Mouse (Mus musculus) cortical plate, adult 2 months (tissue): ENCODE data around the gene Emc9.

Source experiments
- CTCF ChIP-seq: fragments of 200-500 bp; IDR thresholded peaks from 2 replicates; pipeline ENCODE4 v1.5.1; 2011; ENCODE audit warnings: mild to moderate bottlenecking, control low read depth, low read length; ENCODE audit not compliant: insufficient read depth; ENCODE audit errors: extremely low read depth
- POLR2A ChIP-seq: fragments of 200-500 bp; IDR thresholded peaks from 2 replicates; pipeline ENCODE4 v1.6.1; 2011; ENCODE audit warnings: mild to moderate bottlenecking, low read length, control low read depth; ENCODE audit not compliant: insufficient read depth; ENCODE audit errors: extremely low read depth

DNA sequence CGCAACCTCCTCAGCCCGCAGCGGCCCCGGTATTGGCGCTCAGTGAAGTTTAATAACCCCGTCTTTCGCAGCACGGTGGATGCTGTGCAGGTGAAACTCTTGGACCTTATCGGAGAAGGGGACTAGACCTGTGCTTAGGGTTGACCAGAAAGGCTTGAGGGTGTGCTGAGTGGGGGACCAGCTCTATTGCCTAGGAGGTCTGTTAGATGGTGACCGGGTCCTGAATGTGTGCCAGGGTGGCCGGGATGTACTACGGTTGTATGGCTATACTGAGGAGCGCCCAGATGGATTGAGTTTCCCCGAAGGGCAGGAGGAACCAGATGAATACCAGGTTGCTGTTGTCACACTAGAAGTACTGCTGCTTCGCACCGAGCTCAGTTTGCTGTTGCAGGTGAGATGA, 7.1 kb upstream of the Emc9 start:
- TF ChIP-seq POLR2A (no peak), CTCF (no peak)
